Mouse (Mus musculus): ENCODE data around the gene Mmp27.

Gene Mmp27

DNA sequence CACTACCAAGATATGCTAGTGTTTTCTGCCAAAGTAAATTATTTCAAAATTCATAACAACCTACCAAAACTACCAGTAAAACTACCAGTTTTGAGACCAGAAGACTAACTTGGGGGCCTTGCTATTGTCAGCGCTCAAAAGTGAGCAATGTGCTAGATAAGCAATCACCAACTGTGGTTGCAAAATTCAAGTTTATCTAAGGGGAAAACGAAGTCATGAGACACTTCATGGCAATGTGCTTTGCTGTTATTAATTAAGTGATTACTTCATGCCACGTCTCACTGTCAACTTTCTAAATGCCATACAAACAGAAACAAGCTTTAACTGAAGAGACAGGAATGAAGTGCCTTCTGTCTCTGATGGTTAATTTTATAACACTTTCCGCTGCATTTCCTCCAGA is at the start of gene Mmp27:
Gene Mmp27, plus strand, starts transcription at position 235 of the 400 bp plus-strand sequence.
- DNase-seq (ENCODE audit: low spot score in 2 of 2) = no peak

GRCm38 (mm10) chr9:7526255-7526940 is 44.8 kb upstream of the Mmp27 start:
- DNase-seq (ENCODE audit: low spot score in 2 of 2) = no peak

- DNase-seq (ENCODE audit: low spot score in 2 of 2) = no peak
Measured at GRCm38 (mm10) chr9:7542763-7543162, 28.4 kb upstream of the Mmp27 start.

DNA sequence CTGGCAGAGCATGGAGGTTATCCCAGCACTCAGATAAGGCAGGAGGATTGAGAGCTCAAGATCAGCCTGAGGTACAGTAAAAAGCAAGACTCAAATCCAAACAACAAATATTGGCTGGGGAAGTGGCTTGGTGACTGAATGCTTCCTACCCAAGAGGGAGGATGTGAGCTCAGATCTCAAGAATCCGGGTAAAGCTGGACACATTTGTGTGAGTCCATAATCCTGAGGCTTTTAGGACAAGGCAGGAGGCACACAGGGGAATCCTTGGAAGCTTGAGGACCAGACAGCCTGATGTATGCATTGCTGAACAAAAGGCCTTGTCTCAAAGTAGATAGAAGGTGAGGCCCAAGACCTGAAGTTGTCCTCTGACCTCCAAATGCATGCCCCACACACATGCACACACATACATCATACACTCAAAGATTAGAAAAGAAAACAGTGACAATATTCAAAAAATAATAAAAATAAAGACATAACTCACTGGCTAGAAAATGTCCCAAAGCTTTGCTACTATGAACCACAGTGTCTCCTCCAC is 26.2 kb upstream of the Mmp27 start:
- DNase-seq (ENCODE audit: low spot score in 2 of 2) = no peak

- no peak for DNase-seq (ENCODE audit: low spot score in 2 of 2)
Measured at GRCm38 (mm10) chr9:7545471-7545870, 25.7 kb upstream of the Mmp27 start.

GRCm38 (mm10) chr9:7545920-7546319 is 25.3 kb upstream of the Mmp27 start:
- DNase-seq (ENCODE audit: low spot score in 2 of 2) = no peak

GRCm38 (mm10) chr9:7551943-7552342 is 19.3 kb upstream of the Mmp27 start:
- DNase-seq (ENCODE audit: low spot score in 2 of 2) = no peak

GRCm38 (mm10) chr9:7553536-7553935 is 17.7 kb upstream of the Mmp27 start:
- no peak for DNase-seq (ENCODE audit: low spot score in 2 of 2)

- DNase-seq (ENCODE audit: low spot score in 2 of 2) = peak; percentile 13 to 27
Measured at GRCm38 (mm10) chr9:7554382-7554781, 16.8 kb upstream of the Mmp27 start.

GRCm38 (mm10) chr9:7558221-7559017 is 12.8 kb upstream of the Mmp27 start, which contains the start of gene Mmp8:
Gene Mmp8 (plus strand): TSS chr9:7558456.
- no peak for DNase-seq (ENCODE audit: low spot score in 2 of 2)

DNA sequence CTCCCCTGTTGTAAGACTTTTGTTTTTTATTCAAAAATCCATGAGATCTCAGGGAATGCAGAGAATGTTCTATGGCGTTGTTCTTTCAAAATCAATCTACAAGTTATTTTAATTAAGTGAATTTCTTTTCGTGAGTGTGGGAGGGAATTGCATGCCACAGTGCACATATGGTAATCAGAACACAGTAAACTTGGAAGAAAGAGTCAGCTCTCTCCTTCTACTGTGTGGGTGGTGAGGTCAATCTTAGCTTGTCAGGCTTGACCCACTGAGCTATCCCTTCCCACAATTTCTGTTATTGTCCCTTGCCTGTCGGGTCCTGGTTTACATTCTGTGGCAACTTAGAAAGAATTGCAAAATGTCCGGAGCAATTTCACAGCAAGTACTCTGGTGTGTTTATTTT is 11.2 kb upstream of the Mmp27 start:
- DNase-seq (ENCODE audit: low spot score in 2 of 2) = no peak

DNA sequence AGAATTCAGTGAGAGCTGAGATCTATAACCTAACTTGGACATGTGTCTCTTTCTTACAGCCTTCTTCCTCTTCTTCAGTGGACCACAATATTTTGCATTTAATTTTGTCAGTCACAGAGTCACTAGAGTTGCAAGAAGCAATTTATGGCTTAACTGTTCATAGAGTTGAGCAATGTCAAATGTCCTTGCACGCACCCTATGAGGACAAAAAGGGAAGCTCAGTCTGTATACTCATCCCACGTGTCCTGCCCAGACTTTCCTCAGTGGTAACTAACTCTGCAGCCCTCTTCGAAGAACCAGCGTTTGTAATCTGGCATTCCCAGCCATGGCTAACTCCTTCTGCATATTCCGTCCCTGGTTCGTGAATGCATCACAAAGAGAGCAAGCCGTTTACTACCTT is 3.8 kb upstream of the Mmp27 start:
- no peak for DNase-seq (ENCODE audit: low spot score in 2 of 2)

DNA sequence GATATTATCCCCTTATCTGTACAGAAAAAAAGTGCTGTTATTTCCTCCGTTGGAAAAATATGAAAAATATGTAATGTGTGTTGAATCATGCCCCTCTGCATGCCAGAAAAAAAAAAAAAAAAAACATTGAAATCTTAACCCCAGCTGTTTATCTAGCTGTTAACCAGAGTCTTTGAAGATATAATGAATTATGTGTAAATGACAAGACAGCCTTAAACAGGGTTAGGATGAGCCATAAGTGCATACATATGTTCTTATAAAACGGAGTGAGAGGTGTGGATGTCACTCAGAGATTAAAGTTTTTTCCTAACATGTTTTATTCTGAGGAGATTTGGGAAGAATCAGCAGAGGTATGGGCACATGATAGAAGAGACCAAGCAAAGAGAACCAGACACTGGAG is 3.3 kb upstream of the Mmp27 start:
- DNase-seq (ENCODE audit: low spot score in 2 of 2) = no peak

DNA sequence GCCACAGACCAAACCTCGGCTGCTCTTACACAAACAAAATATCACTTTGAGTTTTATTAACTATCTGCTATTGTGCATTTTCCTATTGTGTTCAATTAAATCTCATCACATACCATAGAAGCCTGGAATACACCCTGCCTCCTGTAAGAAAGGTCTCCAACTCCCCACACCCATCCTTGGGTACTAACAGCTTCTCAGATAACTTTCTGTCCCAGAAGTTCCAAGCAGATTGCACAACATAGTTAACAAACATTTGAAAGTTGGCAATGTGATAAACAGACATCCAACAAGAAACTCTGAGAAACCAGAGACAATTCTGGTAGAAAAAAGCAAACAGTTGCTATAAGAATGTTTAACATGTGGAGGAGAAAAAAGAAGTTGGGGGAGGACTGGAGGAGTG is 711 bp upstream of the Mmp27 start:
- no peak for DNase-seq (ENCODE audit: low spot score in 2 of 2)

- no peak for DNase-seq (ENCODE audit: low spot score in 2 of 2)
Measured at GRCm38 (mm10) chr9:7572188-7572587, 992 bp downstream of the Mmp27 start.

- DNase-seq (ENCODE audit: low spot score in 2 of 2) = no peak
Measured at GRCm38 (mm10) chr9:7572663-7573308, 1.6 kb downstream of the Mmp27 start.

GRCm38 (mm10) chr9:7575526-7575925 is 4.3 kb downstream of the Mmp27 start:
- no peak for DNase-seq (ENCODE audit: low spot score in 2 of 2)

DNA sequence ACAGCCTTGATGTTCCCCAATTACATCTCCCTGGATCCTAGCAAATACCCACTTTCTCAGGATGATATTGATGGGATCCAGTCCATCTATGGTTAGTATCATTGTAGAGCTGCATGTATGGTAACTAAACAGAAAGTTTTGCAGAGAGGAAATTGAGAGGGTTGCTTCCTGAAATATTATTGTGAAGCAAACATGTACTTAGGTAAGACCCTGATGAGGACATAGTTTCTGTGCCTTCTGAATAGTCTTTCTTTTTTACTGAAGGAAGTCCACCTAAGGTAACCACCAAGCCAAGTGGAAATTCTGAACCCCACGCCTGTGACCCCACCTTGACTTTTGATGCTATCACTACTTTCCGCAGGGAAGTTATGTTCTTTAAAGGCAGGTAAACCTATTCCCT is 6.2 kb downstream of the Mmp27 start:
- DNase-seq (ENCODE audit: low spot score in 2 of 2) = no peak

DNA sequence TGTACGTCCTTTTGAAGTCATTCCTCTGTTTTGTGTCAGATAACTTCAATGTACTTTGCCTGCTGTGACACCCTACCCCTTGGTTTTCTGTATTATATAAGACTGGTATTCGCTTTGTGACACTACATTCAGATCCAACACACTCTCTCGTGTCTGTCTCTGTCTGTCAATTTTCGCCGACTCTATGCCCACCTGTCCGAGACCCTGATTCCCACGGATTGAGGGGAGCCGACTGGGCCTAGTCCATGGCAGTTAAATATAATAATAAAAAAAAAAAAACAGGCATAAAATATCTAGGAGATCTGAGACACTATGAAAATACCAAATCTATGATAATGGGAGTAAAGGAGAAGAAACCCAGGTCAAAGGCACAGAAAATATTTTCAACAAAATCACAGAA is 18.9 kb downstream of the Mmp27 start:
- DNase-seq (ENCODE audit: low spot score in 2 of 2) = no peak

- no peak for DNase-seq (ENCODE audit: low spot score in 2 of 2)
Measured at GRCm38 (mm10) chr9:7593272-7593812, 22.1 kb downstream of the Mmp27 start.

DNA sequence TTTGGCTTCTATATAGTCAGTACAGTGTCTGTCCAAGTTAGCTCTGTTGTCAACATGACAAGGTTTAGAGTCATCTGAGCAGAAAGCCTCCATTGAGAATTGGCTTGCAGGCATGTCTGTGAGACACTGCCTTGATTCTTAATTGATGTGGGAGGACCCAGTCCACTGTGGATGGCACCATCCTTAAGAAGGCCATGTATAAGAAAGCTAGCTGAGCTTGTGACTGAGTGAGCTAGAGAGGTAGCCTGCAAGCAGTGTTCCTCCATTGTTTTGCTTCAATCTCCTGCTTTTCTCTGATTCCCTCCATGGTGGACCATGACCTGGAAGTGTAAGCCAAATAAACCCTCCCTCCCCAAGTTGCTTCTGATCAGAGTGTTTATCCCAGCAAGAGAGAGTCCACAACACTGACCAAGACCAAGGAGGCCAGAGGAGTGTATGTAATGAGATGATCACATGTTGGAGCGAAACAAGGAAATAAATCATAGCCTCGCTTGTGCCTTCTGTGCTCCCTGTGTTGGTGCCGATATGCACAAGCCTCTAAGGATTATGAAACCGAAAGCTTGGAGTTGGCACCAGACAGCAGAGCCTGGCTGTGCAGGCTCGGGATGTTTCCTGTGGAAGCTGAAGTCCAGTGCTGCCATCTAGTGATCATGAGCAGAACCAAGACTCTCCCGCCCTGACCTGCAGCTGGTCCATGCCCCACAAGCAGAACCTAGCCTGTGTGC is 23.8 kb downstream of the Mmp27 start:
- peak; percentile 81 to 84 for DNase-seq (ENCODE audit: low spot score in 2 of 2)
